Mouse (Mus musculus) CD4-positive, CD25-positive, alpha-beta regulatory T cell, adult 4 months (primary cell): Measurements from ENCODE around the gene Trmu. TPM values are rescaled to one million over a fixed set of nuclear protein-coding genes. Genes with fewer than 3 reads are reported as not detected.
A peak's percentile ranks its signal among the peaks of the same experiment; 100 is the strongest.
"Not testable (repeated sequence)": the region's sequence is repeated elsewhere in the genome, so short reads cannot be mapped to it uniquely, and the experiment has no call there.

Experiments
- ATAC-seq: one replicate; pipeline ENCODE4 v1.8.0; 2017
- polyA plus RNA-seq, 2 experiments: library from polyadenylated mRNA; unstranded; fragments of 100-300 nt; shearing (Covaris generic); gene quantifications; one replicate each; pipeline ENCODE4 v1.2.1; 2017

Trmu gene
- 10 to 100 TPM; 40.6 to 50.3 TPM for polyA plus RNA-seq

GRCm38 (mm10) chr15:85878848-85879497 is at the start of gene Trmu:
Gene Trmu, plus strand, starts transcription at chr15:85879312.
- ATAC-seq: peak; percentile 92

GRCm38 (mm10) chr15:85829470-85829869 is 49.6 kb upstream of the Trmu start:
- no peak for ATAC-seq

GRCm38 (mm10) chr15:85831954-85832590 is 47.0 kb upstream of the Trmu start, which contains the start of gene Ttc38:
Gene Ttc38, plus strand, starts transcription at chr15:85832306.
- peak; percentile 95 for ATAC-seq

- no peak for ATAC-seq
These were observed 46.5 kb upstream of the Trmu start for GRCm38 (mm10) chr15:85832599-85832998.

GRCm38 (mm10) chr15:85835335-85835734 is 43.8 kb upstream of the Trmu start:
- ATAC-seq: no peak

- no peak for ATAC-seq
These were observed 42.2 kb upstream of the Trmu start for GRCm38 (mm10) chr15:85836887-85837286.

GRCm38 (mm10) chr15:85840983-85841382 is 38.1 kb upstream of the Trmu start:
- ATAC-seq: no peak

- no peak for ATAC-seq
These were observed 37.2 kb upstream of the Trmu start for GRCm38 (mm10) chr15:85841796-85842360.

- ATAC-seq: no peak
These were observed 34.0 kb upstream of the Trmu start for GRCm38 (mm10) chr15:85845071-85845470.

- ATAC-seq: no peak
These were observed 27.3 kb upstream of the Trmu start for GRCm38 (mm10) chr15:85851656-85852392.

- ATAC-seq: peak; percentile 25
These were observed 20.1 kb upstream of the Trmu start for GRCm38 (mm10) chr15:85858980-85859489.

GRCm38 (mm10) chr15:85859490-85860031 is 19.6 kb upstream of the Trmu start, which contains the start of gene Gtse1:
Gene Gtse1, plus strand, starts transcription at chr15:85859745.
- ATAC-seq: peak; percentile 100

GRCm38 (mm10) chr15:85865913-85866312 is 13.2 kb upstream of the Trmu start:
- not testable (repeated sequence) for ATAC-seq

- peak; percentile 90 for ATAC-seq
These were observed 11.4 kb upstream of the Trmu start for GRCm38 (mm10) chr15:85867696-85868095.

GRCm38 (mm10) chr15:85877336-85877735 is 1.8 kb upstream of the Trmu start:
- ATAC-seq: no peak

- peak; percentile 35 for ATAC-seq
These were observed 385 bp downstream of the Trmu start for GRCm38 (mm10) chr15:85879498-85879895.

- no peak for ATAC-seq
These were observed 6.5 kb downstream of the Trmu start for GRCm38 (mm10) chr15:85885606-85886005.

- ATAC-seq: no peak
These were observed 10.1 kb downstream of the Trmu start for GRCm38 (mm10) chr15:85889235-85889634.

- ATAC-seq: no peak
These were observed 12.9 kb downstream of the Trmu start for GRCm38 (mm10) chr15:85891971-85892370.

GRCm38 (mm10) chr15:85892498-85893118 is 13.5 kb downstream of the Trmu start:
- no peak for ATAC-seq

GRCm38 (mm10) chr15:85893871-85894270 is 14.8 kb downstream of the Trmu start:
- no peak for ATAC-seq

GRCm38 (mm10) chr15:85896284-85896683 is 17.2 kb downstream of the Trmu start:
- peak; percentile 81 for ATAC-seq
